Mouse (Mus musculus) left cerebral cortex, postnatal 36 days (tissue): ENCODE measurements at regions not wholly inside any gene's neighbourhood (a gene's known extent, or its start where the extent isn't known, plus 50 kb on each side); places are given as distances from the start of the nearest gene placed in this dataset.

Source experiments
- DNase-seq, 2 experiments: peaks; one replicate each; pipeline ENCODE4 v3.0.0; 2021 to 2022; ENCODE audit warnings: low spot score in 2 of 2, mixed read lengths in 1 of 2
- intact Hi-C: fragments of 180-260 bp; cut with DNase I; formaldehyde crosslinking; loops from one replicate; pipeline ENCODE4 v1.15.1; 2025

DNA sequence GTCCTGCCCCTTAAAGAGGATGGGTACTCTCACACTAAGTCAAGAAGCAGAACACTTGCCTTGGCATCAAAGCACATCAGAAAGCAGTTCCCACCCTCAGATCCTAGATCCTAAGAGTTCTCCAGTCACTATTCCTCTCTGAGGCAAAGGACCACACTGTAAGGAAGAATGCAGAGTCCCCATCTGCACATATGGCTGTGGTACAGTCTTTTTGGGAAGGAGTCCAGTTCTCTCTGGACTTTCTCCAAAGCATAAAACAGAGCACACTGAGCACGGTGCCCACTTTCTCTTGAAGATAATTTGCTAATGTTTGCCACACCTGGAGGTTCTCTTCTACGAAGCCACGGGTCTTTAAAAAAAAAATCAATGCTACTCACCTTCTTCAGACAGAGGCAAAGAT lies 238.7 kb upstream of the Lrrn1 start:
- peak; percentile 7 to 10 for DNase-seq
- intact Hi-C loops, result no loop called here

GRCm38 (mm10) chr6:107303676-107304369 lies 225.7 kb upstream of the Lrrn1 start:
- DNase-seq, result no peak
- intact Hi-C loops, result no loop called here

DNA sequence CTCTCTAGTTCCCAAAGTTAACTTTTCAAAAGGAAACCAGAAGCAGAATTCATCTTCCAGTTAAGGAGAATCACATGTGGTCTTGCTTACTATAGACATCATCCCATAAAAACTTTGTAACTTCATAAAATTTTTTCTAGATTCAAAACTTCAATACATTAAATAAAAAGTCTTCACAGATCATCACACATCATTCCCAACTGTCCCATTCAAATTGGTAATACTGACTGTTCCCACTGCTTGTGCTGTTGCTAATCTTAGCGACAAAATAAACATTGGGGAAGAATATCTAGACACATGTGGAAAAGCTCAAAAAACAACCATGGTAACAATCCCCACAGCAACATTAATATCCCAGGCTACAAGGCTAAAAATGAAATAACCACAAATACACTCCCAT lies 210.0 kb upstream of the Lrrn1 start:
- no peak for DNase-seq
- intact Hi-C loops, result no loop called here

DNA sequence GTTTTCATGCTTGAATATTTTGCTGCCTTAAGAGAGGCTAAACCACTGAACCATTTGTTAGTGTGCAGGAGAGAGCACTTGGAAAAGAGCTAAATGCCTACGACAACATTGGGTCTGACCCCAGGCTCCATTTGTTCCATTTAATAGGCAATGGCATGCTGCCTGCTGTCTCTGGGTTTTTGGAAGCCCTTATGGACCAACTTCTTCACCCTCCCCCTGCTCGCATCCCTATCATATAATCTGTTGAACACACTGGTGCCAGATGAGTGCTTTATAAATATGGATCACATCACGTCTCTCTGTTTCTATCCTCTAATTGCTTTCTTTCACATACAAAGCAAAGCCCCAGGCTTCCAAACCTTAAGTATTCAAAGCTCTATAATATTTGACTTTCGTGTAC lies 179.1 kb upstream of the Lrrn1 start:
- intact Hi-C loops, result no loop called here
- no peak for DNase-seq

DNA sequence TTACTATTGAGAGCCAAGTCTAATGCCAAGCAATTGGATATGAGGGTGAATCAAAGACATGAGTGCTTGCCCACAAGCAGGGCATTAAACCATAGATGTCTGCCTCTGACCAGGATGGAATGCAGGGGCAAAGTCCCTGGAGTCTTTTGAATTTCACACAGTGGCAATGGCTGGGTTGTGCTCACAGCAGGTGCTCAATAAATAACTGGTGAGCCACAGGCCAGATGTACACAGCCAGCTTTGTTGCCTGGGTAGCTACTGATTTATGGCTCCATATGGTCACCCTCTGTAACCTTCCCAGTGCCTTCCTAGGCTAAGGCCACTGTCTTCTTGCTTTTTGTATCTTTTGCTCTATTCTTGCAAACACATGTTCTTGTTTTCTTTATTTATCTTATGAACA lies 154.3 kb upstream of the Lrrn1 start:
- intact Hi-C loops, result no loop called here
- no peak for DNase-seq

DNA sequence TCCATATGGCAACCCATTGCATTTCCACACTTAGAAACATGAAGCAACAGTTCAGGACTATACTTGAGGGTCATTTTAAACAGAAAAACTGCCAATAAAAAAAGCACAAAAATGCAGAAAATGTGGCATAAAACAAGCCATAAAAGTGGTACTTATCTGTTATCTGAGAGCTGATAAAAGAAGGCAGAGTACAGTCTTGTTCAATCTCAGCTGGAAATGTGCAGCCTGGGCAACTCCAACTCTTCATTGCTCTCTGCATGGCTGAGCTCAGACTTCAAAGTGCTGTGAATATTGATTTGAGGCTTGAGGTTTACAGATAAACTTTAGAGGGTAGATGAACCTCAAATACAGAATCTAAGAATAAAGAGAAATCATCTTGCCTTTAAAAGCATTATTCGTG lies 151.1 kb upstream of the Lrrn1 start:
- no peak for DNase-seq
- intact Hi-C loops, result no loop called here

- intact Hi-C loops, result no loop called here
- DNase-seq, result no peak
Observed at GRCm38 (mm10) chr6:107380621-107381020, 148.9 kb upstream of the Lrrn1 start.

GRCm38 (mm10) chr6:107386094-107386678 lies 143.4 kb upstream of the Lrrn1 start:
- intact Hi-C loops, result no loop called here
- DNase-seq, result no peak

DNA sequence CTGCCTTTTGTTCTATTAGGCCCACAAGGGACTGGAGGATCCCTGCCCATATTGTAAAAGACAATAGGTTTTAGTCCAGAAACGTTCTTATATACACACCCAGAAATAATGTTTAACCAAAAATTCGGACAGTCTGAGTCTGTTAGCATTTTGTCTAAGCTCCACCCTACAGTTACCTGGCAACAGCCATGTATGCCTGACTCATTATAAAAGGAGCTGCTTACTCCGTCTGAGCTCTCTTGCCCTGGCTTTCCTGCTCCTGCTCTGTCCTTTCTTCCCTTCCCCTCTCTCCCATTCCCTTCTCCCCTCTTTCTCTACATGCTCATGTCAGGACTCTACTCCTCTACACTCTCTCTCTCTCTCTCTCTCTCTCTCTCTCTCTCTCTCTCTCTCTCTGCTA lies 139.7 kb upstream of the Lrrn1 start:
- no peak for DNase-seq
- intact Hi-C loops, result no loop called here

- no peak for DNase-seq
- intact Hi-C loops, result no loop called here
Observed at GRCm38 (mm10) chr6:107394611-107395010, 135.0 kb upstream of the Lrrn1 start.

- DNase-seq, result no peak
- intact Hi-C loops, result no loop called here
Observed at GRCm38 (mm10) chr6:107415766-107416165, 113.8 kb upstream of the Lrrn1 start.

- intact Hi-C loops, result loop anchor here (10.0 kb wide), 1 partner anchor 983 kb away; no protein-coding TSS in a partner anchor
- no peak for DNase-seq
Observed at GRCm38 (mm10) chr6:107422091-107422490, 107.5 kb upstream of the Lrrn1 start.

DNA sequence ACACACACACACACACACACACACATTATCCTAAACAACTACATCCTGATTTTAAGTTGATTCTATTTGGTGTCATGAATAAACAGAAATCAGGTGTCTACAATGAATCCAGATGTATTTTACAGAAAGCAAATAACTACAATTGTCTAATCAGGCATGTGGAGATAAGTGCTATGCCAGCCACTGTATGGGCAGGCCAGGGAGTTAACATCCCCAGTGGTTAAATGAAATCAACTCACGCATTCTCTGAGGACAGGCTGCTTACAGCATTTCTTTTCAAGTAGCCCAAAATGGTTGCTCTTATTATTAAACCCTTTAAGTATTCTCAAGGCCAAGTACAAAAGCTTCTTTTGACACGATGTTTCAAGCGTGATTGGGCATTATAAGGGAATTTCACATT lies 103.0 kb upstream of the Lrrn1 start:
- intact Hi-C loops, result loop anchor here (10.0 kb wide), 1 partner anchor 978 kb away; no protein-coding TSS in a partner anchor
- no peak for DNase-seq

GRCm38 (mm10) chr6:107431033-107431432 lies 98.5 kb upstream of the Lrrn1 start:
- no peak for DNase-seq
- intact Hi-C loops, result no loop called here

GRCm38 (mm10) chr6:107442058-107442457 lies 87.5 kb upstream of the Lrrn1 start:
- no peak for DNase-seq
- intact Hi-C loops, result no loop called here

DNA sequence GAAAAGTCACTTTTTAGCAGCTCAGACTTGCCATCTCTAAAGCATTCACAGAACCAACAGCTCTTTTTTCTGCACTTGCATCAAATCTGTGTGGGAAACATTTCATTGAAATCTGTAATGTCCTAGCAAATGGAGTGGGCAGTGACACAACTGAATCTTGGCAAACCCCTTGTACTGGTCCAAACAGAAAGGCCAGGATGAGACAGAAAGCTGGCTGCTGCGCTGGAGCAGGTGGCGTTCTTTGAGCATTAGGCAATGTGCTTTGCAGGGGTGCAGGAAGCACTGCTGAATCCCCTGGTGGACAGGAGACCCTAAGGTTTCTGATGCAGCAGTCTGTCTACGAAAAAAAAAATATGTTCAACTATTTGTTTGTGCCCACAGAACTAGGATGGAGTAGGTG lies 85.2 kb upstream of the Lrrn1 start:
- intact Hi-C loops, result no loop called here

DNA sequence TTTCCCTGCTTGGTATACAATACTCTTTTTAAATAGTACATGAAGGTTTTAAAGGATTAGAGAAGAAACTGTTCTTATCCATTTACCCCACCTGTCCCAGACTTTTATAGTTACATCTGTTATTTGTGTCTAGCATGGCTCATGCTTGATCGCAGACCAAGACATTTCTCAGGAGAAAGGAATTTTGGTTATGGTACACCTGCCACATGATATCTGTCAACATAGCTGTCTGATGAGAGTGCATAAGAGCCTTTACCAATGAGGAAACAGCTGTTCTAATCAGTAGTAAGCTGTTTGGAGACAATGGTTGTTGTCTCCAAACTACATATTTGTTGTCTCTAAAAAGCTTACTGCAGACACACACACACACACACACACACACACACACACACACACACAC lies 70.3 kb upstream of the Lrrn1 start:
- DNase-seq, result no peak
- intact Hi-C loops, result no loop called here

More for the DNA sequence above, 85.2 kb upstream of the Lrrn1 start:
- DNase-seq, result no peak

DNA sequence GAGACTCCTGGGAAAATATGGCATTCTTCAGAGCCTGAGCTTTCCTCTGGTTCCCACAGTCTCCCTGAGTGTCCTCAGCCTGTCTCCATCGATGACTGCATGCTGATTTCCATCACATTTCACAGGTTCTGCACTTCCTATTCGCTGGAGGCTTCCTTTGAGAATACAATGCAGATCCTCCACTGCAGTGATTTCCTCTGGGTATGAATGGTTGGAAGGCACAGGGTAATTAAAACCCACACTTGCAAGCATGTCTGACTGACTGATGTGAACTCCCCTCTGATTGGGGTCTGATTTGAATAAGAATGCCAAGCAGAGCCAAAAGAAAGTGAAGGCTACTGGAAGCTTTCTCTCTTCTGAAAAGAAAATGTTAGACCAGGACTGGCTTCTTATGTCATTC lies 67.1 kb upstream of the Lrrn1 start:
- DNase-seq, result no peak
- intact Hi-C loops, result no loop called here

DNA sequence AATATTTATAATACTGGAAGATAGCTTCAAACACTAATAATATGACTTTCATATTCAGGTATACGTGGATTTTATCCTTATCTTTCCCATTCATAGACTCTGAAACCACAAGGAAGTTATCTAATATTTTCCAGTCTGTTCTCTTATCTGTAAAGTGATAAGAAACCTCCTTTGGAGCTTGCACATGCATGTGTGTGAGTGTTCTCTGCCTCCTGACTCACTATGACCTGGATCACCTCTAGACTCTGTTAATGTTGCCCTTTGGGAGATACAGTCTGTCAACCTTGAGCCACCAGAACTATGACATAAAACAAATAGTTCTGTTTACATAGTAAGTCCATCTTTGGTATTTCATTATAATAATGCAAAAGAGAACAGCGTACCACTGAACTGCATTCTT lies 56.2 kb upstream of the Lrrn1 start:
- intact Hi-C loops, result no loop called here
- DNase-seq, result no peak

DNA sequence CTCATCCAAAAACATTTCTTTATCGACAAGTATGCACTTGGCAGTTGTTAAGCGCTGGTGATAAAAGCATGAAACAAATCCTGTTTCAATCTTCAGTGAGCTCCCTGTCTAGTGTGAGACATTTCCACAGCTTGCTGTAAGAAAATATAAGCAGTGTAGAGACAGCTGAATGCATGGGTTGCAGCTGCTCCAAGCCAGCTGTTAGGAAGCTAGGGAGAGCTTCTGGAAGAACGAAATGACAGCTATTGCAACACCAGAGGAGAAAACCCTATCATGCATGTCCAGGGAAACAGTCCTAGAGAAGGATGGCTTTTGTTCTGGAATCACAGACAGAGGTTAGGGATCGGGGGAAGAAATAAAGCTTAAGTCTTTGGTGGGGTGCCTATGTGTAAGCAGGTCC lies 55.4 kb upstream of the Lrrn1 start:
- no peak for DNase-seq
- intact Hi-C loops, result no loop called here
